ENCODE assay signal across 9 mouse cellular contexts in genomic region chr1:57394051-57394450, GRCm38 (mm10). TPM values are rescaled to one million over a fixed set of nuclear protein-coding genes. Genes with fewer than 3 reads are reported as not detected.
DNase-seq lines count a peak whose midpoint lies in the region; ATAC-seq lines count a peak whose summit lies in the region.
"Had no signal": no experiment of that assay in that cellular context is flagged by ENCODE, and none has a peak within 500 bp of the region (broad histone marks: within the 10 kb centered on the region; RNA-seq: fewer than 3 reads in every experiment).

No protein-coding gene starts in this region.

- 49% methylated on average over 3 of the region's 3 CpGs for WGBS in liver, embryonic 13.5 days (ENCODE audit: insufficient replicate concordance)

- H3K27me3 ChIP-seq in liver, embryonic 13.5 days = no peaks in the 10 kb centered on the region
- H3K27me3 ChIP-seq: neural tube, embryonic 13.5 days had no signal

- no peaks in the 10 kb centered on the region for H3K9me3 ChIP-seq in liver, embryonic 13.5 days (replicated peaks)
- H3K9me3 ChIP-seq: neural tube, embryonic 13.5 days had no signal

- no peak overlapping the region for H3K27ac ChIP-seq in liver, embryonic 13.5 days
- H3K27ac ChIP-seq: neural tube, embryonic 13.5 days had no signal

- H3K4me2 ChIP-seq in liver, embryonic 13.5 days = no peak overlapping the region
- H3K4me2 ChIP-seq: neural tube, embryonic 13.5 days had no signal

- no peak overlapping the region for H3K4me3 ChIP-seq in liver, embryonic 13.5 days (replicated peaks)
- H3K4me3 ChIP-seq: neural tube, embryonic 13.5 days had no signal

- intact Hi-C loops in gastrocnemius, postnatal 14 days (cut with DNase I; ENCODE audit: low total_unique reads) = no loop called here

- H3K4me1 ChIP-seq in liver, embryonic 13.5 days (replicated peaks) = 0 out of 2 replicates have a peak, but pooled peaks cover 2% of the 10 kb centered on the region
- H3K4me1 ChIP-seq: neural tube, embryonic 13.5 days had no signal

- no peak overlapping the region for H3K9ac ChIP-seq in liver, embryonic 13.5 days
- H3K9ac ChIP-seq: neural tube, embryonic 13.5 days had no signal

- peak; percentile 64; the same call in 1 of the 2 replicates for ATAC-seq in frontal cortex, adult (ENCODE audit: low TSS enrichment)
- no peak for ATAC-seq in liver, embryonic 13.5 days (ENCODE audit: low read depth)

- no peak for DNase-seq in frontal cortex, postnatal 25 days (ENCODE audit: low spot score in 2 of 2)
- peak; percentile 30 for DNase-seq in ovary, postnatal 14 days (ENCODE audit: low spot score)
- DNase-seq in ovary, postnatal 36 days (ENCODE audit: low spot score) = no peak
- peak; percentile 46 for DNase-seq in c-Kit-negative CD71-positive TER-119-positive erythroid progenitor cells, embryonic 14.5 days (ENCODE audit: low read depth, low spot score)
- DNase-seq in gastrocnemius, postnatal 14 days = peak; percentile 20
- peak; percentile 18 for DNase-seq in liver, embryonic 13.5 days
- peak; percentile 18 for DNase-seq in skeletal muscle tissue, adult 2 months (ENCODE audit: low read depth, low spot score)

- peaks cover 42% of the 10 kb centered on the region for H3K36me3 ChIP-seq in liver, embryonic 13.5 days

RNA-seq across cellular contexts. Expression of gene Maip1, which starts 12.1 kb away (rescaled TPM):
- total RNA-seq in gastrocnemius, postnatal 14 days (2021) = 1 to 10 TPM; 7.1 to 8.3 TPM
- polyA plus RNA-seq in liver, embryonic 13.5 days (2015; fragmentation: Nextera tagmentation; extraction: Ambion mirVana) = 11.1 and 12.6 TPM in 2 replicates

RNA-seq across cellular contexts. Expression of gene Tyw5, which starts 12.8 kb away (rescaled TPM):
- 1 to 10 TPM; 3.7 to 4.0 TPM for total RNA-seq in gastrocnemius, postnatal 14 days (2021)
- polyA plus RNA-seq in liver, embryonic 13.5 days (2015; fragmentation: Nextera tagmentation; extraction: Ambion mirVana) = 17.3 and 21.7 TPM in 2 replicates

RNA-seq across cellular contexts. Expression of gene 1700066M21Rik, which starts 16.6 kb away (rescaled TPM):
- total RNA-seq in gastrocnemius, postnatal 14 days (2021) = 1 to 10 TPM; 1.9 to 2.1 TPM
- 8.9 and 11.6 TPM in 2 replicates for polyA plus RNA-seq in liver, embryonic 13.5 days (2015; fragmentation: Nextera tagmentation; extraction: Ambion mirVana)

Comparison
In these comparisons a context has a peak if more than half of its experiments do, and no peak if none do; other contexts are left out.
1. DNase-seq: peak in ovary, postnatal 14 days (single experiment), c-Kit-negative CD71-positive TER-119-positive erythroid progenitor cells, embryonic 14.5 days (single experiment), gastrocnemius, postnatal 14 days (single experiment), liver, embryonic 13.5 days (single experiment) and skeletal muscle tissue, adult 2 months (single experiment); none in frontal cortex, postnatal 25 days (0 of 2) and ovary, postnatal 36 days (single experiment).